Mouse (Mus musculus) neutrophil, adult 59 days (primary cell): ENCODE data around the gene Prss16. TPM values are rescaled to one million over a fixed set of nuclear protein-coding genes. Genes with fewer than 3 reads are reported as not detected.

ENCODE experiments used
- total RNA-seq, 2 experiments: library from RNA; stranded (reverse); gene quantifications; 1 replicate in 1 of 2; 2 replicates in 1 of 2; pipeline ENCODE4 v1.2.4; 2023

Gene Prss16
- total RNA-seq, result 1 to 10 TPM; 2.3 to 2.7 TPM

DNA sequence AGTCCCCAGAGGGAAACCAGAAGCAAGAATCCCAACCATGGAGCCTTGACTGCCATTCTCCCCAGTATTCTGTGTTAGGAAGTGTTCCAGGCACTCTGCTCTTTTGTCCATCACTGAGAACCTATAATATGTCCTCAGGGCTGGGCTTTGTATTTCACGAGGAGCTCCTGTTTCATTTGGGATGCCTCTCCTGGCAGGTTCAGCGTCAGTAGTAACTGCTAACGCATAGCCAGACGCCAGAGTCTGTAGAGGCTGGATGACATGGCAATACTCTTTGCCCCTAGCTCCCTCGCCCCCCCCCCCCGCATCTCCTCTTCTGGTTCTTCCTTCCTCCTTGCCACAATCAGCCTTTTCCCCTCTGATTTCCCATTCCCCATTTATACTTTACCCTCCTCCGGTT, at the start of gene Prss16:
TSS of gene Prss16 (minus strand) at position 101 of the 400 bp plus-strand sequence.

DNA sequence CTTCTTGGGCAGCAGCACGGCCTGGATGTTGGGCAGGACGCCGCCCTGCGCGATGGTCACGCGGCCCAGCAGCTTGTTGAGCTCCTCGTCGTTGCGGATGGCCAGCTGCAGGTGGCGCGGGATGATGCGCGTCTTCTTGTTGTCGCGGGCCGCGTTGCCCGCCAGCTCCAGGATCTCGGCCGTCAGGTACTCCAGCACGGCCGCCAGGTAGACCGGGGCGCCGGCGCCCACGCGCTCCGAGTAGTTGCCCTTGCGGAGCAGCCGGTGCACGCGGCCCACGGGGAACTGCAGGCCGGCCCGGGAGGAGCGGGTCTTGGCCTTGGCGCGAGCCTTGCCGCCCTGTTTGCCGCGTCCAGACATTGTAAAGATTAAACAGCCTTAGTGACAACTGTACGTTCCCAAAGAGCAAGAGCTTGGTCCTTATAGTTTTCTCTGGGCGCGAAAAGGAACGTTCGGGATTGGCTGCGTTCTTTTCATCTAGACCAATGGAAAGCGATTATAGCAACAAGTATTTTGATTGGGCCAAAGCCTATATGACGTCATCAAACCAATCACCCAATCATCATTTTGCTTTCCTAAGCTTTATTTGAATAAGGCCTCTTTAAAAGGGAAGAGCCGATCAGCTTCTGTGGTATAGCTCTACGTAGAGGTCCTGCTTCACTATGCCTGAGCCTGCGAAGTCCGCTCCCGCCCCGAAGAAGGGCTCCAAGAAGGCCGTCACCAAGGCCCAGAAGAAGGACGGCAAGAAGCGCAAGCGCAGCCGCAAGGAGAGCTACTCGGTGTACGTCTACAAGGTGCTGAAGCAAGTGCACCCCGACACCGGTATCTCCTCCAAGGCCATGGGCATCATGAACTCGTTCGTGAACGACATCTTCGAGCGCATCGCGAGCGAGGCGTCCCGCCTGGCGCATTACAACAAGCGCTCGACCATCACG, 33.3 kb upstream of the Prss16 start, which contains the start of the genes Hist1h2ag and Hist1h2bj:
TSS of gene Hist1h2ag (minus strand) at position 377 of the 935 bp plus-strand sequence.
TSS of gene Hist1h2bj (plus strand) at position 647 of the 935 bp plus-strand sequence.

DNA sequence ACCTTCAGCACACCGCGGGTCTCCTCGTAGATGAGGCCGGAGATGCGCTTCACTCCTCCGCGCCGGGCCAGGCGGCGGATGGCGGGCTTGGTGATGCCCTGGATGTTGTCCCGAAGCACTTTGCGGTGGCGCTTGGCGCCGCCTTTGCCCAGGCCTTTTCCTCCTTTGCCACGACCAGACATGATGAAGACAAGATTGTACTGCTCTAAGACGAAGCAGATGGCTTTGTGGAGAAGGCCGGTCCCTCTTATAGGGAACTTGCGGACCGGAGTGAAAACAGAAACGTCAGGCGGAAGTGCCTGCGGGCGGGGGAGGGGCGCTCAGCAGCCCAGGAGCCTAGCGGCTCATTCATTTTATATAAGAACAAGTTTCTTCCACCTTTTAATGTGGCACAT, 31.6 kb upstream of the Prss16 start, which contains the start of gene Hist1h4i:
TSS of gene Hist1h4i (minus strand) at position 221 of the 395 bp plus-strand sequence.

GRCm38 (mm10) chr13:22035267-22036148, 26.0 kb upstream of the Prss16 start, which contains the start of the genes Hist1h2ah and Hist1h2bk:
Gene Hist1h2ah (minus strand): TSS chr13:22035568.
Gene Hist1h2bk (plus strand): TSS chr13:22035870.

DNA sequence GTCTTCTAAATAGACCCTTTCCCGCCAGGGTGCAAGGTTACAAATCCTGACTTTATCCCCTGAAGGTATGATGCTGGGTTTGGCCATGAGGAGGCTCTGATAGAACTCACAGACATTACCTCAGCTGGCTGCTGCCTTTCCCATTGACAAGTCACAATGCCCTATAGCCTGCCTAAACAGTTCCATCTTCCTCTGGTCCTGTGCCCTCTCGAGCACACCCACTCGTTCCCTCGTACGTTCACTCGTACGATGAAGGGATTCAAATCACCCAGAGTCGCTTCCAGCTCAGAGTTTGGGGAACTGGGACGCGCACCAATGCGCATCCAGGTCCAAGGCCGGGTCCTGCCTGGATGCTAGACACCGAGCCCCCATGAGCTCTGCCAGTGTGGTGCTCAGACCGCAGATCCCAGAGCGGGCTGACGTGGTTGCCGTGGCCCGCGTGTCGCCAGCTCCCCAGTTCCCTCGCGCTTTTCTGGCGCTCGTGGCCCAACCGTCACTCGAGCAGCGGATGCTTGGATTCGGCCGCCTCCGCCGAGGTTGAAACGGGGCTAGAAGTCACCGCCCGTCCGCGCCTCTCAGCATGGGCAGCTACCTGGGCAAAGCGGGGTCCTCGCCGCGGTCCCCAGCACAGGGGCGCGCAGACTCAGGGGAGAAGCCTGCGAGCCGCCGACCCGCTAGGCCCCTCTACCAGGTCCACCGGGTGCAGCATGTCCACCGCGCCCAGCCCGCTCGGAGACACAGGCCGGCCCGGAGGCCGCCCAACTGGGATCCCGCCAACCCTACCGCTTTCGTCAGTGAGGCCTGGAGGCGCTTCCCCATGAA, 28.4 kb downstream of the Prss16 start, which contains the start of gene Pom121l2:
TSS of gene Pom121l2 (plus strand) at position 214 of the 822 bp plus-strand sequence.

Other genes starting within 250 kb of the Prss16 start
- gene Hist1h1b, start 229.1 kb downstream of the Prss16 start, total RNA-seq, result 100 to 1,000 TPM; 583 to 676 TPM
- 1,000 to 10,000 TPM; 1,324 to 1,491 TPM for gene Hist1h3i, start 226.4 kb downstream of the Prss16 start, total RNA-seq
- 100 to 1,000 TPM; 204 to 209 TPM for gene Hist1h2an, start 222.5 kb downstream of the Prss16 start, total RNA-seq
- gene Hist1h2bp, start 222.3 kb downstream of the Prss16 start, total RNA-seq, result 100 to 1,000 TPM; 485 to 544 TPM
- gene Hist1h2bq, start 199.5 kb downstream of the Prss16 start, total RNA-seq, result 1,000 to 10,000 TPM; 1,192 to 1,249 TPM
- gene Hist1h2ao, start 199.3 kb downstream of the Prss16 start, total RNA-seq, result 1,000 to 10,000 TPM; 2,019 to 2,366 TPM
- gene Hist1h4m, start 198.0 kb downstream of the Prss16 start, total RNA-seq, result 1,000 to 10,000 TPM; 1,248 to 1,288 TPM
- 100 to 1,000 TPM; 891 to 923 TPM for gene Hist1h4n, start 177.5 kb downstream of the Prss16 start, total RNA-seq
- 100 to 1,000 TPM; 561 to 647 TPM for gene Hist1h2ap, start 176.2 kb downstream of the Prss16 start, total RNA-seq
- 1,000 to 10,000 TPM; 1,178 to 1,241 TPM for gene Hist1h2br, start 176.0 kb downstream of the Prss16 start, total RNA-seq
- under 1 TPM; 0.69 to 0.84 TPM for gene Zfp184, start 64.6 kb downstream of the Prss16 start, total RNA-seq
- gene Pom121l2, start 28.5 kb downstream of the Prss16 start, total RNA-seq, result not detected
- 100 to 1,000 TPM; 377 to 380 TPM for gene Hist1h2ah, start 25.8 kb upstream of the Prss16 start, total RNA-seq
- 1,000 to 10,000 TPM; 1,315 to 1,407 TPM for gene Hist1h2bk, start 26.1 kb upstream of the Prss16 start, total RNA-seq
- 100 to 1,000 TPM; 483 to 504 TPM for gene Hist1h4i, start 31.6 kb upstream of the Prss16 start, total RNA-seq
- 1,000 to 10,000 TPM in 1 of 2 experiments, 100 to 1,000 TPM in 1; 911 to 1,015 TPM for gene Hist1h2ag, start 33.2 kb upstream of the Prss16 start, total RNA-seq
- gene Hist1h2bj, start 33.5 kb upstream of the Prss16 start, total RNA-seq, result 1,000 to 10,000 TPM in 1 of 2 experiments, 100 to 1,000 TPM in 1; 957 to 1,065 TPM
- gene Vmn1r188, start 74.7 kb upstream of the Prss16 start, total RNA-seq, result not detected
- not detected for gene Vmn1r189, start 96.1 kb upstream of the Prss16 start, total RNA-seq
- gene Vmn1r191, start 174.2 kb upstream of the Prss16 start, total RNA-seq, result not detected
- not detected for gene Vmn1r192, start 181.4 kb upstream of the Prss16 start, total RNA-seq
- not detected for gene Vmn1r193, start 213.4 kb upstream of the Prss16 start, total RNA-seq
- not detected for gene Vmn1r194, start 234.5 kb upstream of the Prss16 start, total RNA-seq